In the genomic region with DNA sequence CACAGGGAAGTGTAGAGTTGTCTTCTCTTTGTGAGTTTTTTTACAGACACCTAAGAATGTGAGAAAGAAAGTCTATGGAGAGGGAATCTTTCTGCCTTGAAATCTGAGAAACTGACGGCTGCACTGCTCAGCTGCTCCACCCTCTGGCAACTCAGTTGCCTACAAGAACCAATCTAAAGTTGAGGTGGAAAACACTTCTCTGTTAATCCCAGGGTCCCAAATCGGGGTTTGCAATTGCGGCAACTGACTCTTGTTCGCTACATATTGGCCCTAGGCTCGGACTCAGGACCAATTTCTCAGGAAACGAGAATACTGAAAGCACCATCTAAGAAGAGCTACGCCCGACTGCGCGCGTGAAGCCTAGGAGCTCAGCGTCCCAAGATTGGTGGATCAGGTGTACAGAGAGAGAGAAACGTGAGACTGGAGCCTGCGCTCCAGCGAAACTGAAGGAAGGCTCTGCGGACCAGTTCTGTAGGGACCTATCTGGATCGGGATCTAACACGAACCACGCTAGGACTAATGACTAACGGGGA, we compare ENCODE assay signal across 8 mouse cellular contexts. TPM values are rescaled to one million over a fixed set of nuclear protein-coding genes. Genes with fewer than 3 reads are reported as not detected.
DNase-seq lines count a peak whose midpoint lies in the region; ATAC-seq and TF ChIP-seq lines count a peak whose summit lies in the region.

No protein-coding gene starts in this region.

- no peak for ATAC-seq in embryonic facial prominence, embryonic 13.5 days (ENCODE audit: insufficient number of reproducible peaks, insufficient read depth, low FRiP score, low TSS enrichment, low read depth)
- peak; percentile 38 to 47; a peak in 3 of 4 replicates for ATAC-seq in hematopoietic stem cell, adult 5-6 weeks (replicated peaks in 1 of 2; ENCODE audit: insufficient read depth in 1 of 2, low FRiP score in 2 of 2, low TSS enrichment in 1 of 2, low read depth in 1 of 2, poor library complexity in 2 of 2, severe bottlenecking in 2 of 2)
- ATAC-seq in lung, embryonic 16.5 days (ENCODE audit: low read depth): no peak

- H3K9me3 ChIP-seq in embryonic facial prominence, embryonic 13.5 days: no peaks in the 10 kb centered on the region
- no peaks in the 10 kb centered on the region for H3K9me3 ChIP-seq in lung, embryonic 16.5 days (ENCODE audit: control insufficient read depth, low read length)

- peaks cover 47% of the 10 kb centered on the region for H3K27me3 ChIP-seq in embryonic facial prominence, embryonic 13.5 days
- peaks cover 11% of the 10 kb centered on the region; the same call in 1 of the 2 replicates for H3K27me3 ChIP-seq in lung, embryonic 16.5 days (ENCODE audit: control insufficient read depth, insufficient read depth, low read depth, low read length)

- H3K27ac ChIP-seq in embryonic facial prominence, embryonic 13.5 days: no peak overlapping the region
- no peak overlapping the region for H3K27ac ChIP-seq in layer of hippocampus, adult 2 months
- H3K27ac ChIP-seq in lung, embryonic 16.5 days (ENCODE audit: low read length): no peak overlapping the region

- peaks cover 8% of the 10 kb centered on the region; the same call in 1 of the 2 replicates for H3K4me1 ChIP-seq in embryonic facial prominence, embryonic 13.5 days
- H3K4me1 ChIP-seq in lung, embryonic 16.5 days (replicated peaks; ENCODE audit: control insufficient read depth, insufficient read depth, low read length): 0 out of 2 replicates have a peak, but pooled peaks cover 2% of the 10 kb centered on the region

- peak overlapping the region; percentile 55 for H3K9ac ChIP-seq in embryonic facial prominence, embryonic 13.5 days
- peak overlapping the region; percentile 31; the same call in 1 of the 2 replicates for H3K9ac ChIP-seq in lung, embryonic 16.5 days (ENCODE audit: low read length)

- H3K4me3 ChIP-seq in embryonic facial prominence, embryonic 13.5 days: peak overlapping the region; percentile 42
- peak overlapping the region; percentile 53 for H3K4me3 ChIP-seq in layer of hippocampus, adult 2 months
- H3K4me3 ChIP-seq in lung, embryonic 16.5 days (ENCODE audit: low read length): peak overlapping the region; percentile 47

- peak overlapping the region; percentile 72 for H3K4me2 ChIP-seq in embryonic facial prominence, embryonic 13.5 days
- H3K4me2 ChIP-seq in lung, embryonic 16.5 days (ENCODE audit: low read depth, low read length): peak overlapping the region; percentile 76

- peak; percentile 84 for TF ChIP-seq CTCF in layer of hippocampus, adult 2 months (conservative IDR thresholded peaks at IDR 0.05)

- DNase-seq in ES-CJ7 (ENCODE audit: low read depth, low spot score): peak; percentile 58
- peak; percentile 26 to 39 for DNase-seq in adrenal gland, postnatal 36 days
- peak; percentile 15 to 39 for DNase-seq in layer of hippocampus, adult 2 months (ENCODE audit: low spot score in 2 of 2)
- peak; percentile 30 for DNase-seq in right cerebral cortex, adult 18-20 months
- no peak for DNase-seq in gastrocnemius, postnatal 25 days

- H3K36me3 ChIP-seq in embryonic facial prominence, embryonic 13.5 days: no peaks in the 10 kb centered on the region
- H3K36me3 ChIP-seq in lung, embryonic 16.5 days (ENCODE audit: control insufficient read depth, insufficient read depth, low read length): no peaks in the 10 kb centered on the region

- under 1% methylated on average over 20 of the region's 20 CpGs for WGBS in embryonic facial prominence, embryonic 13.5 days
- under 1% methylated on average over 20 of the region's 20 CpGs for WGBS in lung, embryonic 16.5 days

RNA-seq across cellular contexts. Expression of a gene that starts 0.5 kb away (rescaled TPM):
- under 1 TPM in 1 of 2 experiments, not detected in 1; 0.66 TPM for total RNA-seq in adrenal gland, postnatal 36 days (2021)
- polyA plus RNA-seq in embryonic facial prominence, embryonic 13.5 days (2015; fragmentation: Nextera tagmentation; extraction: Ambion mirVana): 7.7 and 10.0 TPM in 2 replicates
- not detected in 2 replicates for total RNA-seq in hematopoietic stem cell, adult 5-6 weeks (2017)
- total RNA-seq in layer of hippocampus, adult 2 months (2021): 1 to 10 TPM; 1.0 to 1.2 TPM
- 6.0 and 7.8 TPM in 2 replicates for polyA plus RNA-seq in lung, embryonic 16.5 days (2015; fragmentation: Nextera tagmentation; extraction: Ambion mirVana)
- not detected for total RNA-seq in gastrocnemius, postnatal 25 days (2021)

Comparison
In these comparisons a context has a peak if more than half of its experiments do, and no peak if none do; other contexts are left out.
1. ATAC-seq: peak in hematopoietic stem cell, adult 5-6 weeks (2 of 2); none in embryonic facial prominence, embryonic 13.5 days (single experiment) and lung, embryonic 16.5 days (single experiment).
2. Peak in every context shown above with its lines, with median percentiles within 50 percentile points of each other: H3K4me3 ChIP-seq.